Mouse (Mus musculus) small intestine, adult 2 months (tissue): ENCODE results near the gene Nr2c2ap.

ENCODE experiments used
- CTCF ChIP-seq: fragments of 200-500 bp; IDR thresholded peaks from 2 replicates; pipeline ENCODE4 v1.5.1; 2012; ENCODE audit warnings: low read depth, mild to moderate bottlenecking, control low read depth, inconsistent platforms, low read length, moderate library complexity, mixed read lengths; ENCODE audit not compliant: insufficient replicate concordance, insufficient read length; ENCODE audit errors: extremely low read depth
- POLR2A ChIP-seq: fragments of 200-500 bp; IDR thresholded peaks from 2 replicates; pipeline ENCODE4 v1.6.1; 2012; ENCODE audit warnings: low read depth, mild to moderate bottlenecking, control low read depth, inconsistent platforms, low read length, moderate library complexity

GRCm38 (mm10) chr8:70157240-70157800 lies 26.2 kb downstream of the Nr2c2ap start:
- TF ChIP-seq POLR2A (no peak), CTCF (no peak)
